Mouse (Mus musculus) heart, embryonic 10.5 days (tissue): ENCODE results near the gene Gm5416. TPM values are rescaled to one million over a fixed set of nuclear protein-coding genes. Genes with fewer than 3 reads are reported as not detected.
"Not testable (repeated sequence)": the region's sequence is repeated elsewhere in the genome, so short reads cannot be mapped to it uniquely, and the experiment has no call there.

Source experiments
- DNase-seq: peaks from one replicate; pipeline ENCODE4 v3.0.0-alpha.2; 2017; ENCODE audit warnings: low spot score
- H3K27ac ChIP-seq: fragments of 300-500 bp; sonication (generic); 2 replicates; pipeline ENCODE4 v1.5.1; 2016; ENCODE audit warnings: mild to moderate bottlenecking
- H3K27me3 ChIP-seq: fragments of 300-500 bp; sonication (generic); 2 replicates; pipeline ENCODE4 v1.6.1; 2016; ENCODE audit warnings: mild to moderate bottlenecking; ENCODE audit not compliant: poor library complexity, insufficient read depth, severe bottlenecking
- H3K36me3 ChIP-seq: fragments of 300-500 bp; sonication (generic); 2 replicates; pipeline ENCODE4 v1.6.1; 2016; ENCODE audit warnings: mild to moderate bottlenecking, moderate library complexity
- H3K4me1 ChIP-seq: fragments of 300-500 bp; sonication (generic); 2 replicates; pipeline ENCODE4 v1.6.1; 2016; ENCODE audit warnings: mild to moderate bottlenecking
- H3K4me3 ChIP-seq: fragments of 300-500 bp; sonication (generic); 2 replicates; pipeline ENCODE4 v1.5.1; 2016; ENCODE audit warnings: mild to moderate bottlenecking, moderate library complexity
- H3K9me3 ChIP-seq: fragments of 300-500 bp; sonication (generic); 2 replicates; pipeline ENCODE4 v1.6.1; 2016; ENCODE audit warnings: mild to moderate bottlenecking, moderate library complexity
- WGBS: fragments of 180-500 bp; shearing (Covaris S2); methylation state at CpG from one replicate; pipeline ENCODE4 v1.1.7; 2016; 5-methylcytosine and 5-hydroxymethylcytosine counted together
- polyA plus RNA-seq: library from polyadenylated mRNA; unstranded; fragments of >200 nt; fragmentation: Nextera tagmentation; extraction: Ambion mirVana; gene quantifications from 2 replicates; pipeline ENCODE4 v1.2.1, GENCODE M21; 2016

The Gm5416 gene
- polyA plus RNA-seq, result not detected in 2 replicates

DNA sequence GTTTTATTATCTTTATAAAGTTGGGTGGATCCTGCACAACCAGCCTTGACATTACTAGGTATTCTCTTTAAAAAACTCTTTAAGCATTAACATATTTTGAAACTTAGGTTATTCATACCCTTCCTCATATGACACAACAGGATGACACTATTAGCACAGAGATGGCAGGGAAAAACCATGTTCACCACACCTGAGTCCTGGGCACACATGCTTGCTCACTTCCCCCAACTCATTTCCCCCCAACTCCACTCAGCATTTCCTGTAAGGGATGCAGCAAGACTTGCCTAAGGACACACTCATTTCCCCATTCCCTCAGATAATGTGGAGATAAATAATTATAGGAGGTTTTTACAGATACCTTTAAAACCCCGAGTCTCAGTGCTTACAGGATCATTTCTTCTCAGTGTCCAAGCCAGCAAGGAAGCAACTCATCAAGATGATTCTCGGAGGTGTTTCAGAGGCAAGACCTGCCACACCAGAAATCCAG, at the start of gene Gm5416:
Gm5416 (plus strand) TSS at position 437 of the 487 bp plus-strand sequence.
- 69% methylated on average over 2 of the region's 2 CpGs for WGBS

DNA sequence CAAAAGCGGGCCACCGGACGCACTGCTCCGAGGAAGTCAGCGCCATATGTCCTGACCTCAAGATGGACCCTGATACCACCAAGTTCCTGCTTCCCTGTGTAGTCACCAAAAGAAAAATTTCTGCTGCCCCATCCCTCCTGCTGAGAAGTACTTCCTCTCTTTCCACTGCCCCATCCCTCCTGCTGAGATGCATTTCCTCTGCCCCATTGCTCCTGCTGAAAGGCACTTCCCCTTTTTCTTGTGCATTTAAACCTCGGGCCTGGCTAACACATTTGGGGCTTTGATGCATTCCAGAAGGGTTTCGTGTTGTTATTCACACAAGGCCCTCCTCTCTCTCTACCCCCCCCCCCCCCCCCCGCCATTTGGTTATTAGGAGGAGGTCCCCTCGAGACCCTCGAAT, 42.4 kb upstream of the Gm5416 start:
- not testable (repeated sequence) for H3K36me3 ChIP-seq, H3K27ac ChIP-seq, H3K27me3 ChIP-seq, H3K9me3 ChIP-seq, DNase-seq, H3K4me3 ChIP-seq, H3K4me1 ChIP-seq
- WGBS, result 83% methylated on average over 10 of the region's 10 CpGs

More for the DNA sequence above, at the start of gene Gm5416:
- Histone ChIP-seq H3K4me3 (no peak within 1 kb of the TSS), H3K4me1 (no peaks in the 10 kb centered on the region), H3K27ac (no peak within 1 kb of the TSS), H3K27me3 (no peaks in the 10 kb centered on the region), H3K9me3 (no peaks in the 10 kb centered on the region), H3K36me3 (no peaks in the 10 kb centered on the region)
- no peak for DNase-seq

DNA sequence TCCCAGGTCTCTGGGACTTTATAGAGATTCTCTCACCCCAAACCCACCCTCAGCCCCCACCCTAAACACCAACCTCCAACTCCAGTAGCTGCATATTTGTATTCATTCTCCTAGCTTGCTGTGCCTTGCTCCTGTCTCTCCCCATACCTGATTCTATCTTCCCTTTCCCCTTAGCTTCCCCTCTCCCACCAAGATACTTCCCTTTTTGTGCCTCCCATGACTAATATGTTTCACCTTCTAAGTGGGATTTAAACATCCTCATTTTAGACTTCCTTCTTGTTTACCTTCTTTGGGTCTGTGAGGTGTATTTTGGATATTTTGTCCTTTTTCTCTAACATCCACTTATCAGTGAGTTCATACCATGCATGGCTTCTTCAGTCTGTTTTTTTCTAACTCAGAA, 34.1 kb upstream of the Gm5416 start:
- no peaks in the 10 kb centered on the region for H3K4me1 ChIP-seq
- H3K36me3 ChIP-seq, result no peaks in the 10 kb centered on the region
- H3K27ac ChIP-seq, result no peak overlapping the region
- H3K27me3 ChIP-seq, result no peaks in the 10 kb centered on the region
- DNase-seq, result no peak
- no peak overlapping the region for H3K4me3 ChIP-seq
- no peaks in the 10 kb centered on the region for H3K9me3 ChIP-seq

DNA sequence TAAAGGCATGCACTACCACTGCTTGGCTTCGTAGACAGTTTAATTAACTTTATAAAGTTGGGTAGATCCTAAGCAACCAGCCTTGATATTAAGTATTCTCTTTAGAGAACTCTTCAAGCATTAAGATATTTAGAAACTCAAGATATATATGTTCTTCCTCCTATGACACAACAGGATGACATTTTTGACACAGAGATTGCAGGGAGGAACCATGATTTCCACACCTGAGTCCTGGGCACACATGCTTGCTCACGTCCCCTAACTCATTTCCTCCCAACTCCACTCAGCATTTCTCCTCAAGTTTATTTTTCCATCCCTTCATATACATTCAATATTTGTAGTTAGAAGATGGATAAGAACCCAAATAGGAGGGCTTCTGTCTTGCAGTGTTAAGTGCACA, 30.3 kb upstream of the Gm5416 start:
- Histone ChIP-seq H3K4me3 (no peak overlapping the region), H3K27ac (no peak overlapping the region), H3K9me3 (no peaks in the 10 kb centered on the region), H3K36me3 (no peaks in the 10 kb centered on the region), H3K4me1 (no peaks in the 10 kb centered on the region), H3K27me3 (no peaks in the 10 kb centered on the region)
- WGBS, result 78% methylated on average over 2 of the region's 2 CpGs
- no peak for DNase-seq

DNA sequence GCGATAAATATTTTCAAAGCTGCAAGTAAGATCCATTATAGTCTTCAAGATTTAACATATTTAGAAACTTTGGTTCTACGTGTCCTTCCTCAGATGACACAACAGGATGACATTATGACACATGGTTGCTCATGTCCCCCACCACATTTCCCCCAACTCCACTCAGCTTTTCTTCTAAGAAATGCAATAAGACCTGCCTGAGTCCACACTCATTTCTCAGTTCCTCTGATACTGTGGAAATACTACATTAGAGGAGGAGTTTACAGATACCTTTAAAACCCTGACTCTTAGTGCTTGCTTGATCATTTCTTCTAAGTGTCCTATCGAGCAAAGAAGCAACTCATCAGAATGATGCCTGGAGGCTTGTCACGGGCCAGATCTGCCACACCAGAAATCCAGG, 26.3 kb upstream of the Gm5416 start, which contains the start of gene Gm5483:
Gm5483 (plus strand) TSS at position 301 of the 400 bp plus-strand sequence.
- H3K9me3 ChIP-seq, H3K27ac ChIP-seq, H3K4me1 ChIP-seq, DNase-seq, H3K4me3 ChIP-seq, H3K36me3 ChIP-seq, H3K27me3 ChIP-seq: not testable (repeated sequence)
- WGBS, result 73% methylated on average over 4 of the region's 4 CpGs

DNA sequence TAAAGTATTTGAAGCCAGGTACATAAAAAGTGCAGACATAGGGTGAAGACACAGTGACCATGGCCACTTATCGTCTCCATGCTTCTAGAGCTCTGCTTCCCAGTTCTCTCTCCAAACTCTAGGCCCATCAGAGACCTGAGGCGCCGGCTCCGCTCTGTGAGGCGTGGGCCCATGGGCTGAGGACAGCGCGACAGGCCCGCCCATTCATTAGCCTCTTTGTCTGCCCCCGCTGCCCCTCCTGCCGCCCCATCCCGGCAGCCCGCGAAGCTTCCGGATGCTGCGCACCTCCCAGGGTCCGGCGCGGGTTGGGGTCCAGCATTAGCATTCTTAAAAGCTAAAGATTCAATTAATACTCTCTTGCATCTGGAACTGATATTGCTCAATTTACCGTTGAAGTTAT, 11.0 kb upstream of the Gm5416 start:
- DNase-seq, result no peak
- Histone ChIP-seq H3K9me3 (no peaks in the 10 kb centered on the region), H3K27me3 (no peaks in the 10 kb centered on the region), H3K4me1 (0 out of 2 replicates have a peak, but pooled peaks cover 2% of the 10 kb centered on the region), H3K27ac (no peak overlapping the region), H3K4me3 (no peak overlapping the region), H3K36me3 (no peaks in the 10 kb centered on the region)
- 55% methylated on average over 19 of the region's 19 CpGs for WGBS

DNA sequence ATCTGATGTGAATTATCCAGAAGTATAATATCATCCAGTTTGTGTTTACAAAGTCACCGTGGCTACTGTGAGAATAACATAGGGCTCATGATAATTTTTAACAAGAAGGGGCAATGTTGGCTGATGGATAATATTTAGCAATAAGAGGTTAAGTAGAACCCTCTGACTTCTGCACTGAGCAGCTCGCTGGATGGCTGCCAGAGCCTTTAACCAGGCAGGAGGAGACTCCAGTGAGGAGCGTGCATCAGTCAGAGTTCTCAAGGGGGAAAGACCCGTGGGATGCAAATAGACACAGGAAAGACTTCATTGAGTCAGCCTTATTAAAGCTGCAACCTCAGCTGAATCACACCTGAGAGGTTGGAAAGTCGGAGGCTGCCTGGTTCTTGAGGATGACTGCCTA, 6.4 kb upstream of the Gm5416 start:
- Histone ChIP-seq H3K4me3 (no peak overlapping the region), H3K36me3 (no peaks in the 10 kb centered on the region), H3K9me3 (no peaks in the 10 kb centered on the region), H3K27ac (no peak overlapping the region), H3K4me1 (0 out of 2 replicates have a peak, but pooled peaks cover 2% of the 10 kb centered on the region), H3K27me3 (no peaks in the 10 kb centered on the region)
- WGBS, result 78% methylated on average over 5 of the region's 5 CpGs
- DNase-seq, result no peak

DNA sequence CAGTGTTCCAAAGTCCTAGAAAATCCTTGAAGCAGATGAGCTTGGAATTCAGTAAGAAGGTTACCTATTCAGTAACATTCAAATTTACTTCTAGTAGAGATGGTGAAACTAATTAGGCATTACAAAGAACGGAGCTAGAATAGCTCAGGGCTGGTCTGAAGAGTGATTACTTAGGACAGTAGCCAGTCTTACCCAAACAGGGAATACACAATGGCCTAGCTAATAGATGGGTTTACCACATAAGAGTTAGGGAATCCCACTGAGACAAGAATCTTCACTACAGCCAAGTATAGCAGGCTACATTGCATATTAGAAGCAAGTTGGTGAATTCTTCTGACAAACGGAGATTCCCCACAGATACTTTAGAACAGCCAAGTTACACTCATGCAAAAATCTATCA, 4.5 kb upstream of the Gm5416 start:
- H3K27ac ChIP-seq, H3K4me1 ChIP-seq, H3K9me3 ChIP-seq, DNase-seq, H3K4me3 ChIP-seq, H3K36me3 ChIP-seq, H3K27me3 ChIP-seq: not testable (repeated sequence)
- 37% methylated on average over 2 of the region's 2 CpGs for WGBS

DNA sequence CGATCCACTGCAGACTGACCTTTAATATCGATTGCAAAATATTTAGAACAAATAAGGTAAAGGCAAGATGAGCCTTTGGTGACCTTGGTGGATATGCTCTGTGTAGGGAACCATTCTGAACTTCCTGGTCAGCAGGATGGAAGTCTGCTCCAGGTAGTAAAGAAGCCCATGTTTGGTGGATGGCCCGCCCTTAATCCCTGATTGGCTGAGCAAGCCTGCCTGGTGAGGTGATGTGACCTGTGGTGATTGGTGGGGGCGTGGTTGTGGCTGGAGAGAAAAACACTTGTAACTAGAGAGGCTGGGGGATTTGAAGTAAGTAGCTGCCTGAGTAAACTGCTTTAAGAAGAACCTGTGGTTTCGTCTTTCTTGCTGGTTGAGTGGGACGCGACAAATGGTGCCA, 11.0 kb downstream of the Gm5416 start, which contains the start of gene 2010005H15Rik:
2010005H15Rik (plus strand) TSS at position 301 of the 400 bp plus-strand sequence.
- not testable (repeated sequence) for H3K9me3 ChIP-seq, H3K27ac ChIP-seq, H3K36me3 ChIP-seq, H3K4me3 ChIP-seq, DNase-seq, H3K4me1 ChIP-seq, H3K27me3 ChIP-seq
- WGBS, result 89% methylated on average over 7 of the region's 7 CpGs

DNA sequence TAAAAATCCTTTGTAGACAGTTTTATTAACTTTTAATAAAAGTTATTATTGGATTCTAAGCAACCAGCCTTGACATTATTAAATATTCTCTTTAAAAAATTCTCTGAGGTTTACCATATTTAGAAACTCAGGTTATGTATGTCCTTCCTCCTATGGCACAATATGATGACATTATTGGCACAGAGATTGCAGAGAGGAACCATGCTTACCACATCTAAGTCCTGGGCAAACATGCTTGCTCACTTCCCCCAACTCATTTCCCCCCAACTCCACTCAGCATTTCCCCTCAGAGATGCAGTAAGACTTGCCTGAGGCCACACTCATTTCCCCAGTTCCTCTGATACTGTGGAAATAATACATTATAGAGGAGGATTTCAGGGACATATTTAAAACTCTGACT, 50.4 kb downstream of the Gm5416 start:
- DNase-seq, H3K27me3 ChIP-seq, H3K36me3 ChIP-seq, H3K27ac ChIP-seq, H3K9me3 ChIP-seq, H3K4me1 ChIP-seq, H3K4me3 ChIP-seq: not testable (repeated sequence)

Other genes starting within 250 kb of the Gm5416 start
- gene Kpna1, start 231.7 kb upstream of the Gm5416 start, polyA plus RNA-seq, result 51.8 and 60.5 TPM in 2 replicates
- 5.4 and 5.9 TPM in 2 replicates for gene Wdr5b, start 169.2 kb upstream of the Gm5416 start, polyA plus RNA-seq
- 619 and 675 TPM in 2 replicates for gene Fam162a, start 138.8 kb upstream of the Gm5416 start, polyA plus RNA-seq
- gene Ccdc58, start 138.7 kb upstream of the Gm5416 start, polyA plus RNA-seq, result 101 and 102 TPM in 2 replicates
- gene Csta1, start 79.2 kb upstream of the Gm5416 start, polyA plus RNA-seq, result not detected in 2 replicates
- not detected in 2 replicates for gene Stfa2l1, start 53.6 kb upstream of the Gm5416 start, polyA plus RNA-seq
- not detected in 2 replicates for gene Gm5483, start 26.2 kb upstream of the Gm5416 start, polyA plus RNA-seq
- gene 2010005H15Rik, start 11.1 kb downstream of the Gm5416 start, polyA plus RNA-seq, result not detected in 2 replicates
- gene Stfa1, start 66.5 kb downstream of the Gm5416 start, polyA plus RNA-seq, result 0.25 TPM in 1 of 2 replicates, not detected in the other
- not detected in 2 replicates for gene BC117090, start 123.9 kb downstream of the Gm5416 start, polyA plus RNA-seq
- 0.23 and 0.60 TPM in 2 replicates for gene BC100530, start 157.3 kb downstream of the Gm5416 start, polyA plus RNA-seq
- gene Stfa2, start 198.1 kb downstream of the Gm5416 start, polyA plus RNA-seq, result not detected in 2 replicates
- gene Stfa3, start 245.0 kb downstream of the Gm5416 start, polyA plus RNA-seq, result not detected in 2 replicates